Comparison of ENCODE assay signal across 8 mouse cellular contexts in genomic region chr11:34771221-34771986, GRCm38 (mm10). TPM values are rescaled to one million over a fixed set of nuclear protein-coding genes. Genes with fewer than 3 reads are reported as not detected.
DNase-seq lines count a peak whose midpoint lies in the region; ATAC-seq and TF ChIP-seq lines count a peak whose summit lies in the region.

No protein-coding gene starts in this region.

- no peak for TF ChIP-seq POLR2A in thymus, adult 2 months (IDR thresholded peaks at IDR 0.05; ENCODE audit: control insufficient read depth, extremely low read depth, insufficient read depth, low read length, poor library complexity)

- peak; percentile 73 for ATAC-seq in activated CD4-positive, CD25-positive, alpha-beta regulatory T cell, adult 4 months
- peak; percentile 57; the same call in 1 of the 2 replicates for ATAC-seq in kidney, postnatal 0 days (replicated peaks; ENCODE audit: low FRiP score, low read depth)
- peak; percentile 76 for ATAC-seq in megakaryocyte progenitor cell, adult 5-6 weeks (replicated peaks; ENCODE audit: poor library complexity)

- TF ChIP-seq CTCF in gastrocnemius, adult 2 months (IDR thresholded peaks at IDR 0.05), result no peak
- TF ChIP-seq CTCF in kidney, postnatal 0 days (IDR thresholded peaks at IDR 0.05; ENCODE audit: low read depth), result no peak
- no peak for TF ChIP-seq CTCF in thymus, adult 2 months (IDR thresholded peaks at IDR 0.05; ENCODE audit: borderline replicate concordance, control insufficient read depth, extremely low read depth, insufficient read depth, low read length, poor library complexity)

- DNase-seq in left cerebral cortex, postnatal 25 days (ENCODE audit: low spot score in 2 of 2), result peak; percentile 13 to 22
- DNase-seq in left cerebral cortex, adult 18-20 months (ENCODE audit: low spot score in 2 of 2), result no peak
- peak; percentile 56 for DNase-seq in gastrocnemius, adult 2 months
- DNase-seq in kidney, postnatal 0 days (ENCODE audit: low spot score), result peak; percentile 42
- peak; percentile 53 for DNase-seq in thymus, adult 2 months
- no peak for DNase-seq in cerebellum, adult 11 months

- no peak overlapping the region for H3K9ac ChIP-seq in kidney, postnatal 0 days (ENCODE audit: low read depth, low read length)

- H3K4me3 ChIP-seq in gastrocnemius, adult 2 months, result no peak overlapping the region
- no peak overlapping the region for H3K4me3 ChIP-seq in kidney, postnatal 0 days (replicated peaks; ENCODE audit: low read depth, low read length)
- peak overlapping the region; percentile 34 for H3K4me3 ChIP-seq in thymus, adult 2 months (ENCODE audit: control insufficient read depth, insufficient read depth, low read length)

- no peaks in the 10 kb centered on the region for H3K4me1 ChIP-seq in kidney, postnatal 0 days (replicated peaks; ENCODE audit: insufficient read depth, low read length)
- peaks cover 56% of the 10 kb centered on the region for H3K4me1 ChIP-seq in thymus, adult 2 months (replicated peaks; ENCODE audit: control insufficient read depth, insufficient read depth, low read length)

- H3K4me2 ChIP-seq in kidney, postnatal 0 days (ENCODE audit: low read length), result no peak overlapping the region

- no peak overlapping the region for H3K27ac ChIP-seq in gastrocnemius, adult 2 months
- H3K27ac ChIP-seq in kidney, postnatal 0 days, result no peak overlapping the region
- peak overlapping the region; percentile 96 for H3K27ac ChIP-seq in thymus, adult 2 months (ENCODE audit: control insufficient read depth, insufficient read depth, low read length)

- intact Hi-C loops in left cerebral cortex, postnatal 25 days (cut with DNase I), result no loop called here
- intact Hi-C loops in gastrocnemius, adult 2 months (cut with DNase I), result no loop called here

- 54% methylated on average over 12 of the region's 12 CpGs for WGBS in kidney, postnatal 0 days
- WGBS in thymus, adult 2 months, result 6% methylated on average over 12 of the region's 12 CpGs

- no peaks in the 10 kb centered on the region for H3K27me3 ChIP-seq in kidney, postnatal 0 days (ENCODE audit: insufficient read depth, low read length)
- H3K27me3 ChIP-seq in thymus, adult 2 months (ENCODE audit: control insufficient read depth, insufficient read depth, low read length), result no peaks in the 10 kb centered on the region

- H3K9me3 ChIP-seq in kidney, postnatal 0 days (replicated peaks; ENCODE audit: low read length), result no peaks in the 10 kb centered on the region

- no peaks in the 10 kb centered on the region for H3K36me3 ChIP-seq in kidney, postnatal 0 days (ENCODE audit: insufficient read depth, low read length)
- H3K36me3 ChIP-seq in thymus, adult 2 months (ENCODE audit: control insufficient read depth, insufficient read depth, low read length), result peaks cover 3% of the 10 kb centered on the region; the same call in 1 of the 2 replicates

RNA-seq across cellular contexts. Expression of gene Dock2, which starts 12.3 kb away (rescaled TPM):
- total RNA-seq in left cerebral cortex, postnatal 25 days (2021), result 1 to 10 TPM; 3.5 to 3.7 TPM
- total RNA-seq in left cerebral cortex, adult 18-20 months (2021), result 1 to 10 TPM; 2.9 to 3.0 TPM
- polyA plus RNA-seq in activated CD4-positive, CD25-positive, alpha-beta regulatory T cell, adult 4 months (2017; shearing (Covaris generic)), result 100 to 1,000 TPM; 271 to 290 TPM
- 1 to 10 TPM in 1 of 2 experiments, under 1 TPM in 1; 0.71 to 1.1 TPM for total RNA-seq in gastrocnemius, adult 2 months (2021)
- 1.1 and 1.4 TPM in 2 replicates for polyA plus RNA-seq in kidney, postnatal 0 days (2015; fragmentation: Nextera tagmentation; extraction: Ambion mirVana)
- total RNA-seq in megakaryocyte progenitor cell, adult 5-6 weeks (2015), result 78.5 and 83.5 TPM in 2 replicates
- total RNA-seq in megakaryocyte progenitor cell, adult 5-6 weeks (2017), result 100 and 105 TPM in 2 replicates
- polyA plus RNA-seq in thymus, adult 2 months (2012; rRNA removed), result 48.9 and 50.5 TPM in 2 replicates

Comparison
In these comparisons a context has a peak if more than half of its experiments do, and no peak if none do; other contexts are left out.
1. DNase-seq: peak in left cerebral cortex, postnatal 25 days (2 of 2), gastrocnemius, adult 2 months (single experiment), kidney, postnatal 0 days (single experiment) and thymus, adult 2 months (single experiment); none in left cerebral cortex, adult 18-20 months (0 of 2) and cerebellum, adult 11 months (single experiment).
2. RNA of gene Dock2, which starts 12.3 kb away (total RNA-seq): 78.5 to 105 TPM in megakaryocyte progenitor cell, adult 5-6 weeks; 3.5 to 3.7 TPM in left cerebral cortex, postnatal 25 days, 2.9 to 3.0 TPM in left cerebral cortex, adult 18-20 months and 0.71 to 1.1 TPM in gastrocnemius, adult 2 months; every median in the first group is over 10 times any median in the second.
3. Peak in every context shown above with its lines, with median percentiles within 50 percentile points of each other: ATAC-seq.